Mouse (Mus musculus): ENCODE measurements around the gene Sys1. TPM values are rescaled to one million over a fixed set of nuclear protein-coding genes. Genes with fewer than 3 reads are reported as not detected.

Gene Sys1
- total RNA-seq, 4 experiments from 2014 or later: 40.4 to 45.8 (median 44.8) TPM

Other genes with a start within 250 kb of the Sys1 start
- gene Wfdc15b, start 235.3 kb upstream of the Sys1 start, total RNA-seq (2022): not detected
- not detected for gene Svs2, start 218.5 kb upstream of the Sys1 start, total RNA-seq (2022)
- gene Svs3b, start 200.3 kb upstream of the Sys1 start, total RNA-seq (2022): not detected
- not detected for gene Svs4, start 178.5 kb upstream of the Sys1 start, total RNA-seq (2022)
- gene Svs3a, start 167.7 kb upstream of the Sys1 start, total RNA-seq (2022): not detected
- not detected for gene Svs6, start 140.2 kb upstream of the Sys1 start, total RNA-seq (2022)
- not detected for gene Svs5, start 124.2 kb upstream of the Sys1 start, total RNA-seq (2022)
- 1 to 10 TPM in 3 of 4 experiments, not detected in 1; 1.2 to 1.5 (median 1.2) TPM for gene Slpi, start 67.9 kb upstream of the Sys1 start, total RNA-seq (2022)
- under 1 TPM; 0.34 to 0.67 (median 0.42) TPM for gene Rbpjl, start 53.8 kb upstream of the Sys1 start, total RNA-seq (2022)
- gene Matn4, start 51.8 kb upstream of the Sys1 start, total RNA-seq (2022): 10 to 100 TPM; 11.1 to 12.6 (median 11.9) TPM
- 100 to 1,000 TPM; 109 to 165 (median 131) TPM for gene Sdc4, start 13.1 kb upstream of the Sys1 start, total RNA-seq (2022)
- gene Gm20458, start 4.0 kb downstream of the Sys1 start, total RNA-seq (2022): 10 to 100 TPM in 1 of 4 experiments, 1 to 10 TPM in 2, not detected in 1; 8.4 to 15.8 (median 9.9) TPM
- gene Trp53tg5, start 16.8 kb downstream of the Sys1 start, total RNA-seq (2022): not detected
- gene Dbndd2, start 29.1 kb downstream of the Sys1 start, total RNA-seq (2022): 100 to 1,000 TPM; 109 to 163 (median 138) TPM
- gene Pigt, start 40.6 kb downstream of the Sys1 start, total RNA-seq (2022): 10 to 100 TPM; 75.4 to 90.5 (median 81.6) TPM
- gene Wfdc2, start 105.4 kb downstream of the Sys1 start, total RNA-seq (2022): 1 to 10 TPM in 1 of 4 experiments, under 1 TPM in 3; 0.55 to 1.1 (median 0.84) TPM
- gene Spint3, start 116.5 kb downstream of the Sys1 start, total RNA-seq (2022): not detected
- not detected for gene Wfdc6a, start 128.5 kb downstream of the Sys1 start, total RNA-seq (2022)
- not detected for gene Eppin, start 136.6 kb downstream of the Sys1 start, total RNA-seq (2022)
- not detected for gene Wfdc6b, start 156.6 kb downstream of the Sys1 start, total RNA-seq (2022)
- gene Wfdc8, start 156.7 kb downstream of the Sys1 start, total RNA-seq (2022): not detected
- not detected for gene Wfdc16, start 181.8 kb downstream of the Sys1 start, total RNA-seq (2022)
- not detected for gene Wfdc10, start 199.1 kb downstream of the Sys1 start, total RNA-seq (2022)
- gene Wfdc9, start 199.6 kb downstream of the Sys1 start, total RNA-seq (2022): not detected
- gene Wfdc11, start 217.1 kb downstream of the Sys1 start, total RNA-seq (2022): not detected
- not detected for gene Wfdc13, start 228.1 kb downstream of the Sys1 start, total RNA-seq (2022)
- not detected for gene Spint4, start 241.5 kb downstream of the Sys1 start, total RNA-seq (2022)

Measured in layer of hippocampus, adult 8-10 months (tissue).